Mouse (Mus musculus) limb, embryonic 13.5 days (tissue): ENCODE measurements around the gene Rab2b. TPM values are rescaled to one million over a fixed set of nuclear protein-coding genes. Genes with fewer than 3 reads are reported as not detected.

Experiments used
- ATAC-seq: fragments of 200-750 bp; cut with Nextera tagmentation; 2 replicates; pipeline ENCODE4 v1.8.0; 2017; ENCODE audit warnings: low read depth, moderate number of reproducible peaks, moderate TSS enrichment; ENCODE audit not compliant: low FRiP score
- H3K27ac ChIP-seq: fragments of 300-500 bp; sonication (generic); 2 replicates; pipeline ENCODE4 v1.5.1; 2015; ENCODE audit warnings: inconsistent platforms, mild to moderate bottlenecking, moderate library complexity
- H3K27me3 ChIP-seq: fragments of 300-500 bp; sonication (generic); 2 replicates; pipeline ENCODE4 v1.6.1; 2015; ENCODE audit warnings: mild to moderate bottlenecking, inconsistent platforms
- H3K36me3 ChIP-seq: fragments of 300-500 bp; sonication (generic); 2 replicates; pipeline ENCODE4 v1.6.1; 2015; ENCODE audit warnings: inconsistent platforms, mild to moderate bottlenecking, moderate library complexity
- H3K4me1 ChIP-seq: fragments of 300-500 bp; sonication (generic); 2 replicates; pipeline ENCODE4 v1.6.1; 2015; ENCODE audit warnings: inconsistent platforms
- H3K4me2 ChIP-seq: fragments of 300-500 bp; sonication (generic); replicated peaks from 2 replicates; pipeline ENCODE4 v1.6.1; 2015; ENCODE audit warnings: inconsistent platforms, mild to moderate bottlenecking, moderate library complexity
- H3K4me3 ChIP-seq: fragments of 300-500 bp; sonication (generic); 2 replicates; pipeline ENCODE4 v1.5.1; 2015; ENCODE audit warnings: moderate library complexity, mild to moderate bottlenecking, inconsistent platforms
- H3K9ac ChIP-seq: fragments of 300-500 bp; sonication (generic); 2 replicates; pipeline ENCODE4 v1.6.1; 2015; ENCODE audit warnings: mild to moderate bottlenecking, inconsistent platforms
- H3K9me3 ChIP-seq: fragments of 300-500 bp; sonication (generic); 2 replicates; pipeline ENCODE4 v1.6.1; 2016; ENCODE audit warnings: inconsistent platforms
- WGBS: fragments of 180-500 bp; shearing (Covaris S2); methylation state at CpG from one replicate; pipeline ENCODE4 v1.1.7; 2015; 5-methylcytosine and 5-hydroxymethylcytosine counted together
- polyA plus RNA-seq: library from polyadenylated mRNA; unstranded; fragments of >200 nt; fragmentation: Nextera tagmentation; extraction: Ambion mirVana; gene quantifications from 2 replicates; pipeline ENCODE4 v1.2.1, GENCODE M21; 2015

Gene Rab2b
- polyA plus RNA-seq, result 25.9 and 30.4 TPM in 2 replicates

GRCm38 (mm10) chr14:52278932-52279746 lies at the start of gene Rab2b, which contains the start of gene Tox4:
Gene Rab2b, minus strand, starts transcription at chr14:52279545.
Gene Tox4, plus strand, starts transcription at chr14:52279146.
- peak; percentile 98 for ATAC-seq
- peak within 1 kb of the TSS; percentile 77 for H3K27ac ChIP-seq
- H3K27me3 ChIP-seq, result no peaks in the 10 kb centered on the region
- peaks cover 14% of the 10 kb centered on the region for H3K36me3 ChIP-seq
- H3K4me1 ChIP-seq, result peaks cover 14% of the 10 kb centered on the region
- H3K9ac ChIP-seq, result peak within 1 kb of the TSS; percentile 91
- under 1% methylated on average over 65 of the region's 66 CpGs for WGBS
- peak within 1 kb of the TSS; percentile 91 for H3K4me3 ChIP-seq
- peak within 1 kb of the TSS; percentile 72 for H3K4me2 ChIP-seq
- H3K9me3 ChIP-seq, result no peaks in the 10 kb centered on the region

GRCm38 (mm10) chr14:52327910-52328812 lies 48.8 kb upstream of the Rab2b start, which contains the start of gene Sall2:
Gene Sall2, minus strand, starts transcription at chr14:52328762.
- WGBS, result under 1% methylated on average over 26 of the region's 26 CpGs
- H3K4me2 ChIP-seq, result peak within 1 kb of the TSS; percentile 73
- peaks cover 87% of the 10 kb centered on the region for H3K27me3 ChIP-seq
- H3K27ac ChIP-seq, result no peak within 1 kb of the TSS
- peak within 1 kb of the TSS; percentile 45 for H3K4me3 ChIP-seq
- H3K36me3 ChIP-seq, result no peaks in the 10 kb centered on the region
- H3K9ac ChIP-seq, result peak within 1 kb of the TSS; percentile 43
- H3K9me3 ChIP-seq, result no peaks in the 10 kb centered on the region
- ATAC-seq, result peak; percentile 64
- no peaks in the 10 kb centered on the region for H3K4me1 ChIP-seq

DNA sequence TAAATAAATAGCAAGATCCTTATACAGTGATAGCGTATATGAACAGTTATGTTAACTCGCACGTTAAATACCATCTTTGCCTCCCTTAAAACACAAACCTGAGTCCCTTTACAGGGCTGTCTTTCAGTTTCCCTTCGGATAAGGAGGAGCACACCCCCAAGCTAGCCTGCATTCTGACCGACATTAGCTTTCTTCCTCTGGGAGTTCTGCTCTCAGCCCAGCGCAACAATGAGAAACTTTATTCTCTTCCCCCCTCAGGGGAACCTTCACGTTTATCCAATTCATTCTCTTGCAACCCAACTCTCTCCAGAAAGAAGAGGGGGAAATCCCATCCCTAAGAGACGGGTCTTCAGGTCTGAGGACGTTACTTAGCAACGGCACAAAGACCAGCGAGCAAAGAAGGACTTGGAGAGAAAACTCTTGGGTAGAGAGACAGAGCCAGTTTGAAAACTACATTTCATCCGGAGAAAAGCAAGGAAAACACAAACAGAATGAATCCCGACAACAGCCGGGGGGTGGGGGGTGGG lies 48.1 kb upstream of the Rab2b start:
- 2% methylated on average over 14 of the region's 14 CpGs for WGBS
- no peaks in the 10 kb centered on the region for H3K4me1 ChIP-seq
- H3K4me2 ChIP-seq, result peak overlapping the region; percentile 73
- H3K9ac ChIP-seq, result peak overlapping the region; percentile 43
- H3K27ac ChIP-seq, result no peak overlapping the region
- no peak for ATAC-seq
- peaks cover 82% of the 10 kb centered on the region for H3K27me3 ChIP-seq
- H3K4me3 ChIP-seq, result peak overlapping the region; percentile 45
- H3K36me3 ChIP-seq, result no peaks in the 10 kb centered on the region
- H3K9me3 ChIP-seq, result no peaks in the 10 kb centered on the region

DNA sequence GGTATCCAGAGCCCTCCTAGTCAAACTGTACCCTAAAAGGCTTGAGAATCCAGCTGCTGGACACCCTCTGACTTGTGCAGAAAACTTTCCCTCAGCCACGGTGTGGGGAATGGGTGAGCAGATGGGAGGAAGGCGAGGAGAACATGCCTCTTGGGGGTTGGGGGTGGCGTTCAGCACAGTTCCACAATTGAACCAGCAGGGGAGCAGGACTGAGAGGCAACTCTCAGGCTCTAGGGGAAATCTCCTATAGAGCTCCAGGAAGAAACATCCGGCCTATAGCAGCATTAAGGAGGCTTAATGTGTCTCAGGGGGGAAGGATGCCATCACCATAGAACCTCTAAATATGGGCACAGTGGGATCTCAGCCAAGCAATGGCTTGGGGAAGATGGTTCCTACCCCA lies 46.5 kb upstream of the Rab2b start:
- Histone ChIP-seq H3K27ac (no peak overlapping the region), H3K4me2 (no peak overlapping the region), H3K4me3 (no peak overlapping the region), H3K36me3 (no peaks in the 10 kb centered on the region), H3K4me1 (no peaks in the 10 kb centered on the region), H3K27me3 (peaks cover 67% of the 10 kb centered on the region), H3K9me3 (no peaks in the 10 kb centered on the region), H3K9ac (no peak overlapping the region)
- ATAC-seq, result no peak
- 10% methylated on average over 4 of the region's 4 CpGs for WGBS

DNA sequence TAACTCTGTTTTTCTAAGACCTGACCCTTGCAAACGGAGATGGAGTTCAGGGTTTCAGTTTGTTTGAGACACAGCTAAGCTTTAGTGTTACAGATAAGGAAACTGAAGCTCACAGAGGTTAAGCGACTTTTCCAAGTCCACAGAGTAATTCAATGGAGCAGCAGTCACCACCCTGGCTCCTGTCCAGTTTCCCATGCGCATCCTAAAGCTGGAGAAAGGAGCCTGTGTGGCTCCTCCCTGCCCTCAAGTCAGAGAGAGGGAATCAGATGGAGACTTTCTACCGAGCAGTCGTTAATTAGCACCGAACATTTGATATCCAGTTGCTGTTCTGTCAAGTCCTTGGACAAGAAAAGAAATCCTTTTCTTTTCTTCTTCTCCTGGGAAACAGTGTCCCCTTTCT lies 40.0 kb upstream of the Rab2b start:
- 62% methylated on average over 6 of the region's 6 CpGs for WGBS
- H3K9ac ChIP-seq, result no peak overlapping the region
- no peak overlapping the region for H3K4me2 ChIP-seq
- peaks cover 7% of the 10 kb centered on the region for H3K36me3 ChIP-seq
- ATAC-seq, result no peak
- no peak overlapping the region for H3K4me3 ChIP-seq
- H3K9me3 ChIP-seq, result 0 out of 2 replicates have a peak, but pooled peaks cover 2% of the 10 kb centered on the region
- peaks cover 19% of the 10 kb centered on the region for H3K4me1 ChIP-seq
- peaks cover 9% of the 10 kb centered on the region; the same call in 1 of the 2 replicates for H3K27me3 ChIP-seq
- H3K27ac ChIP-seq, result no peak overlapping the region

- no peaks in the 10 kb centered on the region for H3K27me3 ChIP-seq
- peak overlapping the region; percentile 89 for H3K9ac ChIP-seq
- H3K4me1 ChIP-seq, result peaks cover 35% of the 10 kb centered on the region
- H3K4me2 ChIP-seq, result peak overlapping the region; percentile 91
- H3K4me3 ChIP-seq, result peak overlapping the region; percentile 79
- ATAC-seq, result peak; percentile 64
- peak overlapping the region; percentile 91 for H3K27ac ChIP-seq
- H3K9me3 ChIP-seq, result peaks cover 17% of the 10 kb centered on the region; the same call in 1 of the 2 replicates
- H3K36me3 ChIP-seq, result peaks cover 34% of the 10 kb centered on the region
- WGBS, result 10% methylated on average over 16 of the region's 16 CpGs
Observed at GRCm38 (mm10) chr14:52316441-52317225, 37.3 kb upstream of the Rab2b start.

GRCm38 (mm10) chr14:52315792-52316440 lies 36.6 kb upstream of the Rab2b start:
- peak overlapping the region; percentile 91 for H3K4me2 ChIP-seq
- H3K9ac ChIP-seq, result peak overlapping the region; percentile 89
- peaks cover 41% of the 10 kb centered on the region for H3K36me3 ChIP-seq
- H3K4me3 ChIP-seq, result peak overlapping the region; percentile 79
- under 1% methylated on average over 31 of the region's 41 CpGs for WGBS
- peak overlapping the region; percentile 91 for H3K27ac ChIP-seq
- H3K4me1 ChIP-seq, result peaks cover 35% of the 10 kb centered on the region
- peaks cover 17% of the 10 kb centered on the region; the same call in 1 of the 2 replicates for H3K9me3 ChIP-seq
- peak; percentile 82 for ATAC-seq
- no peaks in the 10 kb centered on the region for H3K27me3 ChIP-seq

DNA sequence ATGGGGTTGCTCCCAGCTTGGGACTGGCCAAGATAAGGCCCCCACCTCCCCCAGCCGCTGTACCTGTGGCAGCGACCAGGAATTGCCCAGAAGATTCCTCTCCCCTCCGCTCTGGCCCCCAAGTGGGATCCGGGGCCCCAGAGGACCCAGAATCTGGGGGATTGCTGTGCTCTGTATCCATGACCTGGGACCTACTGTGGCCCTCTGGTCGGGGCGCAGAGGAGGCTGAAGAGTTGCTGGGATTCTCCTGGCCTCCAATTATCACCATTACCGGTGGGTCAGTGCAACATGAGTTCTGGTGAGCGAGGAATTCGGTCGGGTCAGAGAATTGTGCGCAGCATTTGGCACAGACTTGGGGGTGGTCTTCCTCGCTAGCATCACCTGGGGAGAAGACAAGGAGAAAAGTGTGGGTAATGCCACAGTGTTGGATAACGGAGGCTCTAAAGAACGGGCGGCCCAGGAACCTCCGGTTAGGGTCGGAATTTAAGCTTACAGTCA lies 36.0 kb upstream of the Rab2b start:
- peaks cover 47% of the 10 kb centered on the region for H3K36me3 ChIP-seq
- peak overlapping the region; percentile 91 for H3K4me2 ChIP-seq
- WGBS, result 4% methylated on average over 17 of the region's 17 CpGs
- H3K27ac ChIP-seq, result peak overlapping the region; percentile 91
- H3K27me3 ChIP-seq, result no peaks in the 10 kb centered on the region
- H3K9ac ChIP-seq, result peak overlapping the region; percentile 89
- peaks cover 35% of the 10 kb centered on the region for H3K4me1 ChIP-seq
- ATAC-seq, result no peak
- H3K9me3 ChIP-seq, result peaks cover 17% of the 10 kb centered on the region; the same call in 1 of the 2 replicates
- H3K4me3 ChIP-seq, result peak overlapping the region; percentile 79

DNA sequence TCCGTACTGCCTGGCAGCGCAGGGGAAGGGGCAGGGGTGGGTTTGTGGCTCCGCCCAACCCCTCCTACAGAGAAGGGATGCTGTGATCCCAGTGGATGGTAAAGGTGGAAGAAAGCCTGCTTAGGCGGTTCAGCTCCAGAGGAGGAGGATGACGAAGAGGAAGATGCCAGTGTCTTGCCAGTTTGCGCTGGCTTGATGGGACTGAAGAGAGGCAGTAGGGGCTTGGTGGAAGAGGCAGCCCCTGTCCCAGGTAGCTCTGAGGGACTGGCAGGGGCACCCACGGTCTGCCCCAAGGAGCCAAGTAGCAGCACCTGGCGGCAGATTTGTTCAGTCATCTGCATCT lies 35.4 kb upstream of the Rab2b start:
- Histone ChIP-seq H3K9me3 (peaks cover 17% of the 10 kb centered on the region; the same call in 1 of the 2 replicates), H3K36me3 (peaks cover 48% of the 10 kb centered on the region), H3K4me2 (peak overlapping the region; percentile 91), H3K9ac (peak overlapping the region; percentile 89), H3K27me3 (no peaks in the 10 kb centered on the region), H3K4me1 (peaks cover 35% of the 10 kb centered on the region), H3K27ac (0 out of 2 replicates have a peak overlapping the region, but pooled peaks have one; percentile 91), H3K4me3 (peak overlapping the region; percentile 79)
- no peak for ATAC-seq
- WGBS, result 56% methylated on average over 8 of the region's 8 CpGs

DNA sequence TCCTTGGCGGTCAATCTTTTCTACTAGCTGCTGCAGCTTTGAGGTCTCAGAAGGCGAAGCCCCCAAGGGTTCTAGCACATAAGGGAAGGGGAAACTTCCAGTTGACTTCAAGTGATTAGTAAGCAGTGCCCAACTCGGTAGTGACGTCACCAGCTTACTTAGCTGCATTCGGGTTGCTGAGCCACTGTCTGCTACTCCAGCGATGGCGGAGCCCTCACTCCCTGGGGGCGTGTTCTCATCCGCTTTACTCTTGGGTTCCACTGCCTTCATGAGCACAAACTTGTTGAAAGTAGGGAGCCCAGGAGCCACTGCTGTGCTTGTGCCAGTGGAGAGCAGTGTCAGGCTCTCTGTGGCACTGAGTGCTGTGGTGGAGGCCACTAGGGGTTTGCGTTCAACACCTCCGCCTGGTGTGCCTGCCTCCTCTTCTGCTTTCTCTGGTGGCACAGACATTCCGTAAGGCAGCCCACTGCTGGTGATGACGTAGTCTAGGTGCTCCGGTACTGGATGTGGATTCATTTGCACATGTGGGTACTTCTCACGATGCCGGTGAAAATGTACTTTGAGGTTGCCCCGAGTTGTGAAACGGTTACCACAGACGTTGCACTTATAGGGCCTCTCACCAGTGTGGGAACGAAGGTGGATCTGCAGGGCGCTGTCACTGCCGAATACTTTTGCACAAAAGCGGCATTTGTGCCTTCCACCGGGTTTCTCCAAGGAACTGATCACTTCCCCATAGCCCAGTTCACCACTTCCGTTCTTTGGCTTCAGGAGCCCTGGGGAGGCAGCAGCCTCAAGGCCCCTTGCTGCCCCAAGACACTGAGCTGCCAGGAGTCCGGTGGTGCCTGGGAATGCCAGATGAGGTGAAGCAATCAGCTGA lies 34.8 kb upstream of the Rab2b start:
- WGBS, result 89% methylated on average over 26 of the region's 26 CpGs
- no peak overlapping the region for H3K27ac ChIP-seq
- ATAC-seq, result no peak
- H3K4me3 ChIP-seq, result peak overlapping the region; percentile 79
- H3K9ac ChIP-seq, result 0 out of 2 replicates have a peak overlapping the region, but pooled peaks have one; percentile 89
- peaks cover 54% of the 10 kb centered on the region for H3K36me3 ChIP-seq
- H3K9me3 ChIP-seq, result peaks cover 17% of the 10 kb centered on the region; the same call in 1 of the 2 replicates
- H3K4me2 ChIP-seq, result peak overlapping the region; percentile 91
- H3K4me1 ChIP-seq, result peaks cover 35% of the 10 kb centered on the region
- no peaks in the 10 kb centered on the region for H3K27me3 ChIP-seq
